ENCODE assay signal across 14 mouse cellular contexts in genomic region chr8:108243270-108243669, GRCm38 (mm10).
DNase-seq lines count a peak whose midpoint lies in the region; ATAC-seq and TF ChIP-seq lines count a peak whose summit lies in the region.
"Had no signal": no experiment of that assay in that cellular context is flagged by ENCODE, and none has a peak within 500 bp of the region (broad histone marks: within the 10 kb centered on the region; RNA-seq: fewer than 3 reads in every experiment).

No protein-coding gene starts in this region.

- H3K27ac ChIP-seq in hindbrain, embryonic 12.5 days: 0 out of 2 replicates have a peak overlapping the region, but pooled peaks have one; percentile 30
- no peak overlapping the region for H3K27ac ChIP-seq in hindbrain, postnatal 0 days
- peak overlapping the region; percentile 54; the same call in 1 of the 2 replicates for H3K27ac ChIP-seq in embryonic facial prominence, embryonic 10.5 days (replicated peaks)
- H3K27ac ChIP-seq in limb, embryonic 10.5 days: no peak overlapping the region; the same call in 1 of the 2 replicates
- peak overlapping the region; percentile 92 for H3K27ac ChIP-seq in midbrain, embryonic 15.5 days
- H3K27ac ChIP-seq: liver, embryonic 13.5 days had no signal

- no peaks in the 10 kb centered on the region for H3K9me3 ChIP-seq in hindbrain, embryonic 12.5 days (replicated peaks)
- no peaks in the 10 kb centered on the region for H3K9me3 ChIP-seq in hindbrain, postnatal 0 days (ENCODE audit: low read length)
- H3K9me3 ChIP-seq in embryonic facial prominence, embryonic 10.5 days: no peaks in the 10 kb centered on the region
- no peaks in the 10 kb centered on the region for H3K9me3 ChIP-seq in limb, embryonic 10.5 days (replicated peaks)
- H3K9me3 ChIP-seq in midbrain, embryonic 15.5 days: no peaks in the 10 kb centered on the region
- H3K9me3 ChIP-seq: liver, embryonic 13.5 days had no signal

- ATAC-seq in hindbrain, embryonic 12.5 days (ENCODE audit: low FRiP score): no peak
- no peak for ATAC-seq in hindbrain, postnatal 0 days
- ATAC-seq in midbrain, embryonic 15.5 days (replicated peaks): no peak

- no peak for DNase-seq in hindbrain, postnatal 0 days (ENCODE audit: low spot score)
- peak; percentile 46 for DNase-seq in embryonic facial prominence, embryonic 10.5 days (ENCODE audit: low spot score)
- DNase-seq in limb, embryonic 10.5 days (ENCODE audit: low spot score): peak; percentile 44
- no peak for DNase-seq in thymus, adult 18-20 months
- DNase-seq in kidney, postnatal 36 days: no peak
- DNase-seq: cerebellum, adult 2 months; heart, adult 18-20 months; heart, postnatal 10 days; kidney, adult 11 months; liver, embryonic 13.5 days; lung, postnatal 4 days had no signal

- 34% methylated on average over 9 of the region's 9 CpGs for WGBS in hindbrain, embryonic 12.5 days
- WGBS in hindbrain, postnatal 0 days: 43% methylated on average over 9 of the region's 9 CpGs
- 35% methylated on average over 9 of the region's 9 CpGs for WGBS in embryonic facial prominence, embryonic 10.5 days
- 42% methylated on average over 9 of the region's 9 CpGs for WGBS in limb, embryonic 10.5 days
- 14% methylated on average over 9 of the region's 9 CpGs for WGBS in midbrain, embryonic 15.5 days

- H3K4me2 ChIP-seq in hindbrain, embryonic 12.5 days (replicated peaks): no peak overlapping the region
- H3K4me2 ChIP-seq in hindbrain, postnatal 0 days (ENCODE audit: low read depth, low read length): no peak overlapping the region
- H3K4me2 ChIP-seq in midbrain, embryonic 15.5 days: no peak overlapping the region; the same call in 1 of the 2 replicates
- H3K4me2 ChIP-seq: liver, embryonic 13.5 days had no signal

- H3K27me3 ChIP-seq in hindbrain, embryonic 12.5 days: peaks cover 6% of the 10 kb centered on the region; the same call in 1 of the 2 replicates
- peaks cover 18% of the 10 kb centered on the region for H3K27me3 ChIP-seq in hindbrain, postnatal 0 days (ENCODE audit: insufficient read depth, low read length)
- peaks cover 5% of the 10 kb centered on the region; the same call in 1 of the 2 replicates for H3K27me3 ChIP-seq in embryonic facial prominence, embryonic 10.5 days (replicated peaks; ENCODE audit: low read depth, poor library complexity, severe bottlenecking)
- no peaks in the 10 kb centered on the region for H3K27me3 ChIP-seq in limb, embryonic 10.5 days (ENCODE audit: low read depth, poor library complexity, severe bottlenecking)
- H3K27me3 ChIP-seq in midbrain, embryonic 15.5 days (replicated peaks): no peaks in the 10 kb centered on the region

- TF ChIP-seq CTCF in hindbrain, postnatal 0 days (IDR thresholded peaks at IDR 0.05; ENCODE audit: low read depth): no peak

- no peak overlapping the region for H3K9ac ChIP-seq in hindbrain, embryonic 12.5 days
- H3K9ac ChIP-seq in hindbrain, postnatal 0 days (replicated peaks; ENCODE audit: low read length): no peak overlapping the region
- no peak overlapping the region for H3K9ac ChIP-seq in midbrain, embryonic 15.5 days
- H3K9ac ChIP-seq: liver, embryonic 13.5 days had no signal

- H3K4me1 ChIP-seq in hindbrain, embryonic 12.5 days: peaks cover 45% of the 10 kb centered on the region
- H3K4me1 ChIP-seq in hindbrain, postnatal 0 days (ENCODE audit: insufficient read depth, low read length): no peaks in the 10 kb centered on the region
- peaks cover 79% of the 10 kb centered on the region for H3K4me1 ChIP-seq in embryonic facial prominence, embryonic 10.5 days
- peaks cover 53% of the 10 kb centered on the region for H3K4me1 ChIP-seq in limb, embryonic 10.5 days
- H3K4me1 ChIP-seq in midbrain, embryonic 15.5 days: peaks cover 51% of the 10 kb centered on the region
- H3K4me1 ChIP-seq: liver, embryonic 13.5 days had no signal

- no peak overlapping the region for H3K4me3 ChIP-seq in hindbrain, embryonic 12.5 days
- H3K4me3 ChIP-seq in hindbrain, postnatal 0 days (ENCODE audit: low read length): no peak overlapping the region
- H3K4me3 ChIP-seq in embryonic facial prominence, embryonic 10.5 days: no peak overlapping the region
- H3K4me3 ChIP-seq in limb, embryonic 10.5 days: no peak overlapping the region
- no peak overlapping the region for H3K4me3 ChIP-seq in midbrain, embryonic 15.5 days
- H3K4me3 ChIP-seq: liver, embryonic 13.5 days had no signal

- H3K36me3 ChIP-seq in hindbrain, embryonic 12.5 days: no peaks in the 10 kb centered on the region
- no peaks in the 10 kb centered on the region for H3K36me3 ChIP-seq in hindbrain, postnatal 0 days (ENCODE audit: insufficient read depth, low read length)
- H3K36me3 ChIP-seq in embryonic facial prominence, embryonic 10.5 days (replicated peaks): no peaks in the 10 kb centered on the region
- H3K36me3 ChIP-seq in limb, embryonic 10.5 days: no peaks in the 10 kb centered on the region
- H3K36me3 ChIP-seq in midbrain, embryonic 15.5 days (replicated peaks): no peaks in the 10 kb centered on the region
- H3K36me3 ChIP-seq: G1E; liver, embryonic 13.5 days had no signal

Comparison
In these comparisons a context has a peak if more than half of its experiments do, and no peak if none do; other contexts are left out.
1. H3K27ac ChIP-seq: peak in hindbrain, embryonic 12.5 days (single experiment), embryonic facial prominence, embryonic 10.5 days (single experiment) and midbrain, embryonic 15.5 days (single experiment); none in hindbrain, postnatal 0 days (single experiment) and limb, embryonic 10.5 days (single experiment).
2. DNase-seq: peak in embryonic facial prominence, embryonic 10.5 days (single experiment) and limb, embryonic 10.5 days (single experiment); none in hindbrain, postnatal 0 days (single experiment), thymus, adult 18-20 months (0 of 2) and kidney, postnatal 36 days (0 of 2).